Mouse (Mus musculus): ENCODE measurements at regions not wholly inside any gene's neighbourhood (a gene's known extent, or its start where the extent isn't known, plus 50 kb on each side); places are given as distances from the start of the nearest gene placed in this dataset.

DNA sequence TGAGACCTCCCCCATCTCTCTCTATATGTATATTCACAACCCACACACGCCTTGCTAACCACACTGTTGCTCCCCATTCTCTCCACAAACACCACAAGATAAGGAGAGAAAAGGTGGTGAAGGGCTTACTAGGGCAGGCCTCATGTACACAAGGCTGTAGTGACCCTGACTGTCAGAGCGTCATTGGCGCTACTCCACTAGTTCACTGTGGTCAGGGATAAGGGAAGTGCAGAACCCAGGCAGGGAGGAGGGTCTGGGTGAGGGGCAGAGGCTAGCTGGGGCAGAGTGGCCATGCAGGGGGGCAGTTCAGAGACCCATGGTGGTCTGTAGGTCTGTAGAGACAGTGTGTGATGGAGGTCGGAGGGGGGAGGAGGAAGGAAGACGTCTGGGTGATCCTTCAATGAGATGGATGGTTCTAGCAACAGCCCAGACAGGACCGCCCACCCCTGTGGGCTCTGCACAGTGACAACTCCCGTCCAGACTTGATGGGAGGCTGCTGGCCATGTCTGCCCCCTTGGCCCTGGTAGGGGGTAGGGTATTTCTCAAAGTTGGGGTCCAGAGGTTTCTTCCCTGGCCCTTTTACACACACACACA is 82.1 kb upstream of the Zbtb40 start:
- no peak overlapping the region for H3K27ac ChIP-seq
- peaks cover 24% of the 10 kb centered on the region for H3K4me1 ChIP-seq (replicated peaks)
- H3K4me2 ChIP-seq = no peak overlapping the region
- H3K36me3 ChIP-seq = no peaks in the 10 kb centered on the region
- WGBS = 52% methylated on average over 7 of the region's 7 CpGs
- ATAC-seq (ENCODE audit: low FRiP score) = no peak
- H3K4me3 ChIP-seq = no peak overlapping the region
- H3K9ac ChIP-seq = no peak overlapping the region
- no peaks in the 10 kb centered on the region for H3K9me3 ChIP-seq
- no peaks in the 10 kb centered on the region; the same call in 1 of the 2 replicates for H3K27me3 ChIP-seq

GRCm38 (mm10) chr4:137128152-137128551 is 79.6 kb upstream of the Zbtb40 start:
- Histone ChIP-seq H3K27ac (peak overlapping the region; percentile 65), H3K4me1 (replicated peaks) (peaks cover 15% of the 10 kb centered on the region), H3K4me3 (no peak overlapping the region), H3K9me3 (no peaks in the 10 kb centered on the region), H3K4me2 (no peak overlapping the region), H3K36me3 (no peaks in the 10 kb centered on the region), H3K9ac (no peak overlapping the region), H3K27me3 (no peaks in the 10 kb centered on the region; the same call in 1 of the 2 replicates)
- no peak for ATAC-seq (ENCODE audit: low FRiP score)
- 23% methylated on average over 15 of the region's 15 CpGs for WGBS

- no peaks in the 10 kb centered on the region for H3K36me3 ChIP-seq
- no peak overlapping the region for H3K9ac ChIP-seq
- no peak for ATAC-seq (ENCODE audit: low FRiP score)
- H3K4me3 ChIP-seq = no peak overlapping the region
- no peaks in the 10 kb centered on the region for H3K27me3 ChIP-seq
- 50% methylated on average over 10 of the region's 10 CpGs for WGBS
- H3K4me1 ChIP-seq (replicated peaks) = peaks cover 14% of the 10 kb centered on the region
- no peaks in the 10 kb centered on the region for H3K9me3 ChIP-seq
- H3K4me2 ChIP-seq = no peak overlapping the region
- no peak overlapping the region for H3K27ac ChIP-seq
Observed at GRCm38 (mm10) chr4:137121684-137122083, 73.1 kb upstream of the Zbtb40 start.

GRCm38 (mm10) chr4:137120597-137120996 is 72.0 kb upstream of the Zbtb40 start:
- no peaks in the 10 kb centered on the region for H3K36me3 ChIP-seq
- WGBS = 68% methylated on average over 7 of the region's 7 CpGs
- H3K4me2 ChIP-seq = no peak overlapping the region
- no peak overlapping the region for H3K9ac ChIP-seq
- H3K4me1 ChIP-seq (replicated peaks) = peaks cover 14% of the 10 kb centered on the region
- no peaks in the 10 kb centered on the region for H3K9me3 ChIP-seq
- H3K4me3 ChIP-seq = no peak overlapping the region
- H3K27me3 ChIP-seq = no peaks in the 10 kb centered on the region
- H3K27ac ChIP-seq = no peak overlapping the region
- no peak for ATAC-seq (ENCODE audit: low FRiP score)

- Histone ChIP-seq H3K4me2 (peak overlapping the region; percentile 62), H3K36me3 (no peaks in the 10 kb centered on the region), H3K9me3 (no peaks in the 10 kb centered on the region), H3K27me3 (no peaks in the 10 kb centered on the region), H3K9ac (peak overlapping the region; percentile 65), H3K4me3 (peak overlapping the region; percentile 36), H3K4me1 (replicated peaks) (peaks cover 14% of the 10 kb centered on the region), H3K27ac (no peak overlapping the region; the same call in 1 of the 2 replicates)
- ATAC-seq (ENCODE audit: low FRiP score) = 0 out of 2 replicates have a peak, but pooled peaks have one; percentile 28
- WGBS = 23% methylated on average over 10 of the region's 10 CpGs
Observed at GRCm38 (mm10) chr4:137118332-137118715, 69.7 kb upstream of the Zbtb40 start.

- 2% methylated on average over 25 of the region's 27 CpGs for WGBS
- Histone ChIP-seq H3K9ac (peak overlapping the region; percentile 65), H3K4me1 (replicated peaks) (peaks cover 14% of the 10 kb centered on the region), H3K9me3 (no peaks in the 10 kb centered on the region), H3K36me3 (no peaks in the 10 kb centered on the region), H3K27ac (peak overlapping the region; percentile 14; the same call in 1 of the 2 replicates), H3K4me2 (peak overlapping the region; percentile 62), H3K4me3 (peak overlapping the region; percentile 36), H3K27me3 (no peaks in the 10 kb centered on the region)
- ATAC-seq (ENCODE audit: low FRiP score) = peak; percentile 75; the same call in 1 of the 2 replicates
Observed at GRCm38 (mm10) chr4:137117471-137118331, 69.1 kb upstream of the Zbtb40 start.

DNA sequence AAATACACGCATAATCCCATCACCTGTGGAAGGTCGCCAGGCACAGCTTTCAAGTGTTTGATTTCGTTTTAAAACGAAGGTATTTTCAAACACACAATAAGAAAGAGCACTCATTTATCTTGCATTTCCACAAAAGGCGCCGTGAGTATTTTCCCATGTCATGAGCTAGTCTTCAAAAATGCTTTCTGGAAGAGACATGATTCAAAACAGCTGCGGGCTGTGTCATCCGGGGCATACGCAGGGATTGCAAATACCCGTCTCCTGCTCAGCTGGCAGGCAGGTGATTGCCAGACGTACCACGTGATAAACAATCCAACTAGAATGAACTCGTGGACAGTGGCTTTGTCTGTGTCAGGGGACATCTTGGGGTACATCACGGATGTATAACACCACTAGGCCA is 66.5 kb upstream of the Zbtb40 start:
- Histone ChIP-seq H3K27me3 (no peaks in the 10 kb centered on the region), H3K27ac (no peak overlapping the region), H3K4me2 (no peak overlapping the region), H3K4me1 (replicated peaks) (peaks cover 14% of the 10 kb centered on the region), H3K36me3 (no peaks in the 10 kb centered on the region), H3K9me3 (no peaks in the 10 kb centered on the region), H3K9ac (no peak overlapping the region), H3K4me3 (no peak overlapping the region)
- ATAC-seq (ENCODE audit: low FRiP score) = no peak
- WGBS = 82% methylated on average over 14 of the region's 14 CpGs

DNA sequence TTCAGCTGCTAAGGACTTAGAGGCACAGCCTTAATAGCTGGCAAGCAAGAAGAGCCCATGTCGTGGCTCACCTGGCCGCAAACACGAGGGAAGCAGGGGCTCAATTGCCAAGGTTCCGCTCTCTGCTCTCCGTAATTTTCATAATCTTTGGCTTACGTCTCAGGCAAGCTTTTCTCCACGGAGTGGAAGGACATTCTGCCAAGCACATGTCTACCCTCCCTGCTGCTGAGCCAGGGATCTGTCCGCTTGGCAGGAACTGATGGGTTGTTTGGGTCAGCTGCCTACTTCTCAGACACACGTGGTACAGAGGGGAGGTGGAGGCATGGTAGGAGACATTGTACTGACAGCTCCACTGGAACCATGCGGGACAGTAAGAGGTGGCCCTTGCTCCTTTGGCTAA is 61.7 kb upstream of the Zbtb40 start:
- 78% methylated on average over 10 of the region's 10 CpGs for WGBS
- Histone ChIP-seq H3K9ac (no peak overlapping the region), H3K4me3 (no peak overlapping the region), H3K4me2 (no peak overlapping the region), H3K9me3 (no peaks in the 10 kb centered on the region), H3K27me3 (peaks cover 5% of the 10 kb centered on the region; the same call in 1 of the 2 replicates), H3K4me1 (replicated peaks) (no peaks in the 10 kb centered on the region), H3K27ac (no peak overlapping the region), H3K36me3 (no peaks in the 10 kb centered on the region)
- ATAC-seq (ENCODE audit: low FRiP score) = no peak

DNA sequence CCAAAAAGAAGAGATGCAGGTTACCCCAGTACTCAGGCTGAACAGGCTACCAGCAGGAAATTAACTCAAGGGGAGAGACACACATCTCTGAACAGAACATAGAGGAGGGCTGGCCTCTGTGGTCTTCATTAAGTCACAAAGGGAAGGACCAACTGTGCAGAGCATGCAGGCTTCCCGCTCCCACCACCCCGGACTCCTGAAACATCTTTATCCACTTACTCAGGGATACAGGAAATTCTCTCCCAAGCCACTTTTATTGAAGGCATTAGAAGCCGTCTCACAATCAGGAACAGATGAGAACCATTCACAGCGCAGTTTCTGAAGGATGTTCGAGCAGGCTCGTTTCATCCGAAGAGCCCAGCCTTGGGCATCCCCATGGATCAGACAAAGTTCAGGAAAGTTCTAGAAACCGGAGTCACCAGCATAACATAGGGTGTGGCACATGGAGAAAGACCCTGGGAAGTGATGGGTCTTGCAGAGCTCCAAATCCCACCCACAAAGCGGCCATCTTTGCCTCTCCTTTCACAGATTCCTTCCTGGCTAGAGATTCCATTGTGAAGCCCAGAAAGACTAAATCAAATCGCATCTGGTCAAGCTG is 55.9 kb upstream of the Zbtb40 start:
- H3K27ac ChIP-seq = no peak overlapping the region
- no peak overlapping the region for H3K9ac ChIP-seq
- 78% methylated on average over 10 of the region's 10 CpGs for WGBS
- no peak overlapping the region for H3K4me3 ChIP-seq
- no peaks in the 10 kb centered on the region for H3K9me3 ChIP-seq
- no peak overlapping the region for H3K4me2 ChIP-seq
- H3K27me3 ChIP-seq = peaks cover 6% of the 10 kb centered on the region; the same call in 1 of the 2 replicates
- ATAC-seq (ENCODE audit: low FRiP score) = no peak
- H3K36me3 ChIP-seq = no peaks in the 10 kb centered on the region
- H3K4me1 ChIP-seq (replicated peaks) = no peaks in the 10 kb centered on the region

DNA sequence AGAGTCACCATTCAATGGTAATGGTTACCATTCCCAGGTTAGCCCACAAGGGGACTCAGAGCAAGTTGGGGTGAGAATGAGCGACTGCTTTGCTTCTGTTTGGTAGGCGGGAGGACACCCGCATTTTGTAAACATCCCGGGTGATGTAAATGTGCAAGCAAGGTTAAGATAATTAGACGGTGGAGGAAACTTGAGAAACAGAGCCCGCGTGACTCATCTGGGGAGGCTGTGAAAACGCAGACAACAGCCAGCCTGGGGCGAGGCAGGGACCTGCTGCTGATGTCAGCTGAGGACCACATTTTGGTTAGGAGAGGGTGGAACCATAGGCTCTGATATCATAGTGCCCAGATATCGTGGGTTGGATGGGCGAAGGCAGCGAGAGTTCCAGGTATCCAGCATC is 52.6 kb upstream of the Zbtb40 start:
- Histone ChIP-seq H3K9me3 (no peaks in the 10 kb centered on the region), H3K36me3 (no peaks in the 10 kb centered on the region), H3K4me3 (no peak overlapping the region), H3K27ac (no peak overlapping the region), H3K4me1 (replicated peaks) (peaks cover 3% of the 10 kb centered on the region; the same call in 1 of the 2 replicates), H3K9ac (no peak overlapping the region), H3K27me3 (0 out of 2 replicates have a peak, but pooled peaks cover 5% of the 10 kb centered on the region), H3K4me2 (no peak overlapping the region)
- no peak for ATAC-seq (ENCODE audit: low FRiP score)
- WGBS = 88% methylated on average over 12 of the region's 12 CpGs

DNA sequence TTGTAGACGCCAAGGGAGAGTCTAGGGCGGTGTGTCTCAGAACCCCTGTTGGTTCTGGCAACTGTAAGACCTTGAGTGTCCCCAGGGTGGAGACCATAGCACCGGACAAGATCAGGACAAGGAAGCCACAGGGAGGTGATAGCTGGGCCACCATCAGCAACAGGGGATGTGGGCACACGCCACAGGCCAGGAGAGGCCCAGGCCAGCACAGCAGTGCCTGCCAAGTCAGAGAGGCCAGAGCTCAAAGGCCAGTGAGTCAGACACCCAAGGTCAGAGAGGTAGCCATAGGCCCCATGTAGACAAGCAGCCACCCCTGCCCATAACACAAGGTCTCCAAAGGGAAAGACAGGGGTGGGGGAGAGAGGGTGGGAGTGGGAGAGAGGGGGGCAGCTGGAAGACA is 52.2 kb upstream of the Zbtb40 start:
- H3K36me3 ChIP-seq = no peaks in the 10 kb centered on the region
- H3K4me2 ChIP-seq = no peak overlapping the region
- 0 out of 2 replicates have a peak, but pooled peaks cover 5% of the 10 kb centered on the region for H3K27me3 ChIP-seq
- peaks cover 3% of the 10 kb centered on the region; the same call in 1 of the 2 replicates for H3K4me1 ChIP-seq (replicated peaks)
- no peaks in the 10 kb centered on the region for H3K9me3 ChIP-seq
- H3K27ac ChIP-seq = no peak overlapping the region
- no peak overlapping the region for H3K9ac ChIP-seq
- ATAC-seq (ENCODE audit: low FRiP score) = no peak
- no peak overlapping the region for H3K4me3 ChIP-seq
- 94% methylated on average over 4 of the region's 4 CpGs for WGBS

Data from hindbrain, embryonic 13.5 days (tissue).